Comparison of ENCODE assay signal across 9 mouse cellular contexts in genomic region chr6:30081339-30081738, GRCm38 (mm10). TPM values are rescaled to one million over a fixed set of nuclear protein-coding genes. Genes with fewer than 3 reads are reported as not detected.
DNase-seq lines count a peak whose midpoint lies in the region; ATAC-seq and TF ChIP-seq lines count a peak whose summit lies in the region.
"Had no signal": no experiment of that assay in that cellular context is flagged by ENCODE, and none has a peak within 500 bp of the region (broad histone marks: within the 10 kb centered on the region; RNA-seq: fewer than 3 reads in every experiment).

No protein-coding gene starts in this region.

- no peaks in the 10 kb centered on the region for H3K9me3 ChIP-seq in hindbrain, postnatal 0 days (ENCODE audit: low read length)
- H3K9me3 ChIP-seq in hindbrain, embryonic 10.5 days, result no peaks in the 10 kb centered on the region
- H3K9me3 ChIP-seq: hindbrain, embryonic 15.5 days; megakaryocyte, embryonic 14.5 days had no signal

- peak; percentile 67 for TF ChIP-seq CTCF in hindbrain, postnatal 0 days (IDR thresholded peaks at IDR 0.05; ENCODE audit: low read depth)

- H3K27ac ChIP-seq in hindbrain, postnatal 0 days, result no peak overlapping the region
- H3K27ac ChIP-seq in hindbrain, embryonic 10.5 days, result no peak overlapping the region
- H3K27ac ChIP-seq: hindbrain, embryonic 15.5 days had no signal

- DNase-seq in hindbrain, postnatal 0 days (ENCODE audit: low spot score), result peak; percentile 68
- DNase-seq in hindbrain, embryonic 10.5 days (ENCODE audit: low spot score), result no peak
- peak; percentile 26 for DNase-seq in CD4-positive helper T cell, adult 2 months (ENCODE audit: low read depth, low spot score)
- peak; percentile 85 for DNase-seq in adipocyte (ENCODE audit: low spot score)
- DNase-seq in heart, postnatal 4 days, result peak; percentile 47
- peak; percentile 30 for DNase-seq in retina, embryonic 14.5 days (ENCODE audit: low spot score)
- no peak for DNase-seq in urinary bladder, adult 18-20 months (ENCODE audit: low spot score in 2 of 2)

- H3K4me2 ChIP-seq in hindbrain, postnatal 0 days (ENCODE audit: low read depth, low read length), result no peak overlapping the region
- H3K4me2 ChIP-seq: hindbrain, embryonic 15.5 days had no signal

- H3K9ac ChIP-seq in hindbrain, postnatal 0 days (replicated peaks; ENCODE audit: low read length), result no peak overlapping the region
- H3K9ac ChIP-seq: hindbrain, embryonic 15.5 days had no signal

- peak; percentile 49; the same call in 1 of the 2 replicates for ATAC-seq in hindbrain, postnatal 0 days

- H3K4me3 ChIP-seq in hindbrain, postnatal 0 days (ENCODE audit: low read length), result no peak overlapping the region
- H3K4me3 ChIP-seq in hindbrain, embryonic 10.5 days, result no peak overlapping the region
- H3K4me3 ChIP-seq: hindbrain, embryonic 15.5 days; megakaryocyte, embryonic 14.5 days had no signal

- no peaks in the 10 kb centered on the region for H3K4me1 ChIP-seq in hindbrain, postnatal 0 days (ENCODE audit: insufficient read depth, low read length)
- H3K4me1 ChIP-seq in hindbrain, embryonic 10.5 days (replicated peaks), result peaks cover 55% of the 10 kb centered on the region
- H3K4me1 ChIP-seq: hindbrain, embryonic 15.5 days had no signal

- no peaks in the 10 kb centered on the region for H3K27me3 ChIP-seq in hindbrain, postnatal 0 days (ENCODE audit: insufficient read depth, low read length)
- H3K27me3 ChIP-seq in hindbrain, embryonic 10.5 days (ENCODE audit: insufficient read depth, poor library complexity, severe bottlenecking), result no peaks in the 10 kb centered on the region
- H3K27me3 ChIP-seq: hindbrain, embryonic 15.5 days; megakaryocyte, embryonic 14.5 days had no signal

- 82% methylated on average over 3 of the region's 3 CpGs for WGBS in hindbrain, postnatal 0 days
- 88% methylated on average over 3 of the region's 3 CpGs for WGBS in hindbrain, embryonic 10.5 days

- H3K36me3 ChIP-seq in hindbrain, postnatal 0 days (ENCODE audit: insufficient read depth, low read length), result no peaks in the 10 kb centered on the region
- H3K36me3 ChIP-seq in hindbrain, embryonic 10.5 days, result no peaks in the 10 kb centered on the region
- H3K36me3 ChIP-seq: hindbrain, embryonic 15.5 days had no signal

RNA-seq across cellular contexts. Expression of gene Nrf1, which starts 33.6 kb away (rescaled TPM):
- total RNA-seq in hindbrain, postnatal 0 days (2014; rRNA removed), result 71.9 and 77.7 TPM in 2 replicates
- 21.3 and 24.5 TPM in 2 replicates for polyA plus RNA-seq in hindbrain, postnatal 0 days (2015; fragmentation: Nextera tagmentation; extraction: Ambion mirVana)
- polyA plus RNA-seq in hindbrain, embryonic 10.5 days (2016; fragmentation: Nextera tagmentation; extraction: Ambion mirVana), result 80.6 and 86.4 TPM in 2 replicates
- 10 to 100 TPM; 25.7 to 33.2 TPM for total RNA-seq in heart, postnatal 4 days (2021)

Comparison
In these comparisons a context has a peak if more than half of its experiments do, and no peak if none do; other contexts are left out.
1. DNase-seq: peak in hindbrain, postnatal 0 days (single experiment), CD4-positive helper T cell, adult 2 months (single experiment), adipocyte (single experiment), heart, postnatal 4 days (single experiment) and retina, embryonic 14.5 days (single experiment); none in hindbrain, embryonic 10.5 days (single experiment) and urinary bladder, adult 18-20 months (0 of 2).